Mouse (Mus musculus) lung, postnatal 4 days (tissue): ENCODE data around the gene Ndufc2.

Experiments used
- DNase-seq, 2 experiments: peaks; one replicate each; pipeline ENCODE4 v3.0.0; 2021

The Ndufc2 gene

DNA sequence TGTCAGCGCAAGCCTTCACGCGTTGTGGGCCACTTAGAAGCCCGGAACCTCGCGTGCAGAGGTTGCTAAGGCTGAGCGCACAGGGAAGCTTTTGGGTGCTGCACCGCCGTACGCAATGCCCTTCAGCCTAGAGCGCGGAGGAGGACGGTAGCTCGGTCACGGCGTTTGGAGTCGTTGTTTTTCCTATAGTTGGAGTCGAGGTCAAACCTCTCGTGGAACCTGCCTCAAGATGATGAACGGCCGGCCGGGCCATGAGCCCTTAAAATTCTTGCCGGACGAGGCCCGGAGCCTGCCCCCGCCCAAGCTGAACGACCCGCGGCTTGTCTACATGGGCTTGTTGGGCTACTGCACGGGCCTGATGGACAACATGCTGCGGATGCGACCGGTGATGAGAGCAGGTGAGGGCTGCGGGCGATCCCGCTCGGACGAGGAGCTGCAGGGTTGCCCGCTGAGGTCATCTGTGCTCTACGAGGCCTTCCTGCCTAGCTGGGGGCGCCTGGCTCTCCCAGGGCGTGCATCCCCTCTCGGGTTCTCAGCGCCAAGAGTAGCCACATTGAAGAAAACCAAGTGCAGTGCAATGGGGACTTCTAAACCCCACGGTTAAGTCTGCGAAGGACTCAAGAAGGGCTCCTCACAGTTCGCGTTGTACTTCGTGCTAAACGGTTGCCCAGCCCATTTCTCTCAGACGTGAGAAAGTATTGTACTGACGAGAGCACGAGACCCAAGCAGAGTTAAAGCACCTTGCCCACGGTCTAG lies at the start of gene Ndufc2:
TSS of gene Ndufc2 (plus strand) at position 44 of the 756 bp plus-strand sequence.
- DNase-seq: peak; percentile 85

DNA sequence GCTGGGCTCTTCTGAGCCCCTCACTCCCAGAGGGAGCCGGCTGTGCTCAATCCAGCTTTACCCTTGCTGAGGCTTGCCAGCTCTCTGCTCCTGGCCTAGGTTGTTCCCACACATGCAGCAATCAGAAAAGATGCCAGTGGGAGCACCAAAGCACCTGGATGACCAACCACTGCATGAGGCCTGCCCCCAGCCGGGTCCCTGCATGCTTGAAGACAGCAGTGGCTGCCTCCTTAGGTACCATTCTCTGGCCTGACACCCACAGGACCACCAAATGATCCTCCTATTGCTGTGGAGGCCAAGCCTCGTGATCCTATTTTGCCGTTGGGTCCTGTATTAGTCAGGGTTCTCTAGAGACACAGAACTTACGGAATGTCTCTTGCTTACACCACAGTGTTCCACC lies 48.9 kb upstream of the Ndufc2 start:
- no peak for DNase-seq

DNA sequence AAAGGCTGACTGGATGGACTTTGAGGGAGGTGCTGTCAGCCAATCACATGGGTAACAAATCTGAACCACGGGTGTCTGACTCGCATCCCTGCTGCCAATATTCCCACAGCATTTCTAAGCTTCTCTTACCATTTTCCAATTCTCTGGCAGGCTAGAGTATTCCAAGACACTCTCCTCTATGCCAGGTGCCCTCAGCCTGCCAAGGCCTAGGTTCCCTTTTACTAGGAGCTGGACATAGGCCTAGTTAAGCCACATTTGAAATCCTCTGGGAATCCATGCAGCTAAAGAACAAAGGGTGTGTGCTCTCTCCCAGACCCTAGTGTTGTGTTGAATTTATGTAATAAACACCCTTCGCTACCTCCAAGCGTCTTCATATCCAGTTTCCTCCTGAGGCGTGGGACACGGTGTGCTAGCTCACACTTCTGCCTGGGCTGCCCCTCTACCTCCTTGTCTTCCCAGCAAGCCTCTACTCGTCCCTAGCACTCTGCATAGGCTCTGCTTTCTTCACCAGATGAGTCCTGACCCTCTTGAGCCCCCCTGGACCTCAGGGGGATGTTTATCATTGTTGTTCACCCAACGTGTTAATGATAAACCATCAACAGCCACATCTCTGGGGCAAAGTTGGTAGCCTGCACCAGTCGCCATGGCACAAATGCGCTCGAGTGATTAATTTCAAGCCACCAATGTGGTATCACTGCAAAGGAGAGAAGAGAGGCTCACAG lies 47.9 kb upstream of the Ndufc2 start:
- DNase-seq: no peak

DNA sequence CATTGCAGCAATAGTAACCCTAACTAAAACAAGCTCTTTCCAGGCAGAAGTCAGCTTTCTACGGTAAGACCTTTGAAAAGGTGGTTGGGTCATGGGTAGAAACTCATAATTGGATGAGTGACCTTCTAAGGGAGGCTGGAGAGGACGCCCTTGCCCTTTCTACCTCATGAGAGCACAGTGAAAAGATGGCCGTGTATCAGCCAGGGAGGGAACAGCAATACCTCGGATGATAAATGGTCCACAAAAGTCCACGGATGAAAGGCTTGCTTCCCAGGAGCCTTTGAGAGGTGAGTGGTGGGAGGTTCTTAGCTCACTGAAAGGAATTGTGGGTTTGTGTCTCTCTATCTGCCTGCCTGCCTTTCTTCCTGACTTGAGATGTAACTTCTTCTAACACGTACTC lies 46.4 kb upstream of the Ndufc2 start:
- no peak for DNase-seq

DNA sequence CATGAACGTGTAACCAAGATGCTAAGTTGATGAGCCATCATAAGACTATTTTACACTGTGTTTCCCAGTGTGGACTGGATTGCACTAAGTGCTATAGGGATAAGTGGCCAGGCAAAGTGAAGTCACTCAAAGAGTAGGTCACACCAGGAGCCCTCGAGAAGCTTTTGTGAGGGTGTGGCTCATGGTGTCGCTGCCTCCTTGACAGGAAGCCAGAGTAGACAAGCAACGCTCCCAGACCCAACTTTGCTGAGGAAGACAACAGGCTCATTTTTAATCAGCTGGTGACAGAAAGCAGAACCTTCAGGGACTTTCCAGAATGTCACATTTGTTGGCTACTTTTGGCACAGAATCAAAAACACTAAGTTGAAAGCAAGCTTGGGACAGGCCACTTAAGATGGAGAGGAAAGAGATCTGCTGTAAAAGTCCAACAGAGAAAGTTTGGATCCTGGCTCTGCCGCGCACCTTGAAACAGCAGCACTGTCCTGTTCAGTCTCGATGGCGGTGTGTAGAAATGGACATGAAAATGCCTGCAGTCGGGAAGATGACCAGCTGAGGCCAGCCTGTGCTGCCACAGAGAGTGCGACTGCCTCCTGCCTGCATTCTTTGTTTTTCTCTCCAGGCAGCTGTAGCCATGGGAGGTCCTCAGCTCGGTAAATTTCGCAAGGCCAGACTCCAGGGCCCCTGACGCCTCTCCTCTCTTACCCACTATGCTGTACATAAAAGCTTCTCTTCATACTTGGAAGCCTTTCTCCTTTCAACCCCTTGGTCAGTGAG lies 44.5 kb upstream of the Ndufc2 start:
- peak; percentile 59 to 68 for DNase-seq

DNA sequence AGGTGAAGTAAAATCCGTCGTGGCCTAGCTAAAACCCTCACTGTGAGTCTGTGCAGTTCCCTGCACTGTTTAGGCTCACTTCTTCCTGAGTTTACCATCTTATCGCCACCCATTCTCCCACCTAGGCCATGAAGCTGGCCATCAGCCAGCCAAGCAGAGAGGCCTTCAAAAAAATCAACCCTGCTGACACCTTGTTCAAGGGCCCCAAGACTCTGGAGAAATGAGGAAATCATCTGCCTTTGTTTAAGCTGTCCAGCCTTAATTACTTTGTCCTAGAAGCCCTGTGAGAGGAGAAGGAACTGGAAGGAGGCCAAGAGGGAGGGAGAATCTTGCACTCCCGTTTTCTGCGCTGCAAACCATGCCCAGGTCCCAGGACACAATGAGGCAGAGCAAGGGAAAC lies 43.5 kb upstream of the Ndufc2 start:
- DNase-seq: peak; percentile 34 to 76

DNA sequence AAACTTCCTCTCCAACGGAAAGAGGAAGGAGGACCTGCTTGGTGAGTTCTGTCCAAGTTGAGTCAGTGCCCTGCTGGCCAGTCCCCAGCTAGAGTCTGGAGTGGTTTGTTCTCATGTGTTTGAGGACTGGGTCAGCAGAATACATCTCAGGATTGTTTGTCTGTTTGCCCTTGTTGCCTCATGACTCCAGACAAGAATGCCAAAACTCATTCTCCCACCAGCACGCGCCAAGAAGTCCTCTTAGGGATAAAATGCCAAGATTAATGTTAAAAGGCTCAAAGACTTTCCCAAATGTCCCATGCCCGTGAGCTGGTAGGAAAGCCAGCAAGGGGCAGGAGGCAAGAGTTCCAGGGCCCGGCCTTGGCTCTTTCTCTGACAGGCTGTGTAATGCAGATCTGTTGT lies 42.9 kb upstream of the Ndufc2 start:
- peak; percentile 70 to 87 for DNase-seq

DNA sequence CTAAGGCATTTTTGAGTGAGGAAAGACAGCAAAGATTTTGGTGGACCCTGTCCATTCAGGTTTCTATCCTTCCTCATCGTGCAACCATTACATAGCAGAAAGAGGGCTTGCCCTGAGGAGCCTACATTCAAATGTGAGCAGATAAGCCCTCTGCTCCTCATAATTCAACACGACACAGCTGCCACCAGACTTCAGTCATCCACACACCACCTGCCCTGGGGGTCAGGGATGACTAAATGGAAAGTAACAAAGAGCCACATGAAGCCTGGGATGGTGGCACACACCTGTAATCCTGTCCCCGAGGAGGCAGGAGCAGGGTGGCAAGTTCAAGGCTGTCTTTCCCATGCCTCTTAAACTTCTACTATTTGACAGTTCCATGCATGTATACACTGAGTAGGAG lies 42.0 kb upstream of the Ndufc2 start:
- no peak for DNase-seq

DNA sequence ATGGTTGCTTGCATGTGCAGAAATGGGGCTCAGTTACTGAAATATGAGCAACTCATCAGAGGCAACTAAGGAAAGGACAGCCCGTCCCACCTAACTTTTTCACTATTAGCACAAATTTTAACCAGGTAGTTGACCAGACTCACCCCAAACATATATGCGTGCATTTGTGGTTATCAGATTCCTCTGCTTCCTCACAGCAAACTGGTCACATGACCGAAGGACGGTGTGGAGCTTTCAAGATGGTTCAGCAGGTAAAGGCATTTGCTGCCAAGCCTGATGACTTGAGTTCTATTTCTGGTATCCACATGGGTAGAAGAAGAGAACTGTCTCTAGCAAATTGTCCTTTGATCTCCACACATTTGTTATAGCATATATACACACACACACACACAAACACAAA lies 41.5 kb upstream of the Ndufc2 start:
- no peak for DNase-seq

DNA sequence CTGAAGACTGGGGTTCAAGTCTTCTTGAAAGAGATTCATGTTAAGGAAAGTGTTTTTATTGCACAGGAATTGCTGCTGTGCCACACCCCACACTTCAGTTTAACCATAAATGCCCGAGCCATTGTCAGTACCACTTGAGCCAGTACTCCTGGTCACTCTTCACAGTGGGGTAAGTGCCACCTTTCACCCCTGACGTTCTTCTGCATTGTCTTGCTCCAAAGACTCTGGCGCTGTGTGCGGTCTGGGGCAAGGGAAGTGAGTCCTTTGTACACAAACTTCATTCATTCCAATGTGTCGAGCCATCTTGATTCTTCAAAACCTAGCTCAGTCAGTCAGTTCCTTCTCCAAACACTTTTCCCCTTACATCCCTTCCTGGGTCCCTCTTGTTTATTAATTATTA lies 39.6 kb upstream of the Ndufc2 start:
- DNase-seq: no peak

DNA sequence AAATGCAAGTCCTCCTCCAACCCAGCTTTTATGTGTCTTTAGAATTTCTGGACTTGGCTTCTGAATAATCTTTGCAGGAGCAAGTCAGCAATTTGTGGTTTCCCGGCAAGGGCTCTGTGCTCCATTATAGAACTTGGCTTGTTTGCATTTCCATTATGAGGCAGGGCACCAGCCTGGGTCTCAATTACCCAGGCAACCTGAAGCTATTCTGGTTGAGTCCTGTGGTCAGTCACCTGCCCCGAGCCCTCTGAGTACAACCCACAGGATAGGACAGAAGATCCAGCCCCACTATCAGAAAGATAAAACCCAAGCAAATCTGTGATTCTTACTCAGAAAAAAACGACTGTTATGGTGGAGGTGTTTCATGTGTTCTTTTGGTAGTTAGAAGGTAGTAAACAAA lies 38.8 kb upstream of the Ndufc2 start:
- DNase-seq: no peak

DNA sequence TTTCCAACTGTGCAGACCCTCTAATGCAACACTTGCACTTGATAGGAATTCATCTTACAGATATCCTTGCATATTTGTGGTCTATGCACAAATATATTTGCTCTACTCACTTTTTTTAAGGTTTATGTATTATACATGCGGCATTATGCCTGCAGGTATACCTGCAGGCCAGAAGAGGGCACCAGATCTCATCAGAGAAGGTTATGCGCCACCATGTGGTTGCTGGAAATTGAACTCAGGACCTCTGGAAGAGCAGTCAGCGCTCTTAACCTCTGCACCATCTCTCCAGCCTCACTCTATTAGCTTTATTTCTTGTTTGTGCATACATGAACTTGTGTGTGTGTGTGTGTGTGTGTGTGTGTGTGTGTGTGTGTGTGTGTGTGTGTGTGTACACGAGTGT lies 38.3 kb upstream of the Ndufc2 start:
- DNase-seq: peak; percentile 36 to 64

DNA sequence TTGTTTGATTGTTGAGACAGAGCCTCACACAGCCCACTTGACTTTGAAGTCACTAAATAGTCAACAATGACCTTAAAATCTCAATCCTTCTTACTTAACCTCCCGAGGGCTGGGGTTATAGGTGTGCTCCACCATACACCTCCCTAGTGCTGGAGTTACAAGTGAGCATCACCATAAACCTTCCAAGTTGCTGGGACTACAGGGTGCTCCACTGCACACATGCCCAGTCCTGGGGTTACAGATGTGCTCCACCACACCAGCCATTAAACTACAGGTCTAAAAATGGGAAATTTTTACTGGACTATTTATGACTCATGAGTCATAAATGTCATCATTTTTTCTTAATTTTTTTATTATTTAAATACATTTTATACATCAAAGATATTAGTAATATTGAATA lies 33.9 kb upstream of the Ndufc2 start:
- DNase-seq: no peak

DNA sequence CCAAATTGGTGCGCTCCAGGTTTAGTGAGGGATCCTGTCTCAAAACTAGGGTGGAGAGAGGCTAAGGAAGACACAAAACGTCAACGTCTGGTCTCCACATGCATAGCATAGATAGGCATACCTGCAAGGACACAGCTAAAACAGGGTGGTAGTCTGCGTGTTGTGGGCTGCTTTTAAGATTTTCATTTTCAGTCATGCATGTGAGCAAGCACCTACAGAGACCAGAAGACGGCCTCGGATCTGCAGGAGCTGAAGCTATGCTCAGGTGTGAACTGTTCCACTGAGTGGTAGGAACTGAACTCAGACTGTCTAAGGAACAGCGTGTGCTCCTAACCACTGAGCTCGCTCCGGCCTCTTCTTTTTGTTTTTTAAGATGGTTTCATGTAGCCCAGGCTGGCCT lies 24.7 kb upstream of the Ndufc2 start:
- DNase-seq: no peak

DNA sequence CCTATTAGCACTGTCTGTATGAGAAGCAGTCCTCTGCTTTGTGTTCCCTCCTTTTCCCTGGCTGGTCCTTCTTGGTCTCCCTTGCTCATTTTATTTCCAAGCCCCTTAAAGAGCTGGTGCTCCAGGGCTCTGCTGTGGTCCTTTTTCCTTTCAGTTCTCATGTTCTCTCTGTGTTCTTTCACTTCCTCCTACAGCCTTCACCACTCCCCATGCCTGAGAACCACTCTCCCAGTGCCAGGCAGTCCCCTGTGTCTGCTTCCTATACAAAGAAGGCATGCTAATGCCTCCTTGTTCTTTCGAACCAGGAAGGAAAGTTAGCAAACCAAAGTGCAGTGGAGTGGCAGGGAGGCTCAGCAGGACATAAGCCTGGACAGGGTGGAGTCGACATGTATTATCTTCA lies 23.9 kb upstream of the Ndufc2 start:
- no peak for DNase-seq

DNA sequence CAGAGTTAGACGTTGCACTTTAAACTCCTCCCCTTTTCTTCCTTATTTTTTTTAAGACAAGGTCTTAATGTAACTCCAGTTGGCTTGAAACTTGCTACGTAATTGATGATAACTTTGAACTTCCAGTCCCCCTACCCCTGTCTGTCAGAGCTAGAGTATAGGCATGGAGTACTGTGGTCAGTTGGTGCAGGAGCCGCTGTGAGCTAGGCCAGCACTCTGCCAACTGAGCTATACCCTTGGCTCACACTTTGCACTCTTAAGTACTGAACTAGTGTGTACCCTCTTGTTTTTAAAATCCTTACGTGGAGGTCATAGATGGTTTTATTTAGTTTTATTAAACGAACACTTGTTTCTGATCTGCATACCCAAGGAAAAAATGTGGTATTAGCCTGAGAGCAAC lies 20.5 kb upstream of the Ndufc2 start:
- no peak for DNase-seq

DNA sequence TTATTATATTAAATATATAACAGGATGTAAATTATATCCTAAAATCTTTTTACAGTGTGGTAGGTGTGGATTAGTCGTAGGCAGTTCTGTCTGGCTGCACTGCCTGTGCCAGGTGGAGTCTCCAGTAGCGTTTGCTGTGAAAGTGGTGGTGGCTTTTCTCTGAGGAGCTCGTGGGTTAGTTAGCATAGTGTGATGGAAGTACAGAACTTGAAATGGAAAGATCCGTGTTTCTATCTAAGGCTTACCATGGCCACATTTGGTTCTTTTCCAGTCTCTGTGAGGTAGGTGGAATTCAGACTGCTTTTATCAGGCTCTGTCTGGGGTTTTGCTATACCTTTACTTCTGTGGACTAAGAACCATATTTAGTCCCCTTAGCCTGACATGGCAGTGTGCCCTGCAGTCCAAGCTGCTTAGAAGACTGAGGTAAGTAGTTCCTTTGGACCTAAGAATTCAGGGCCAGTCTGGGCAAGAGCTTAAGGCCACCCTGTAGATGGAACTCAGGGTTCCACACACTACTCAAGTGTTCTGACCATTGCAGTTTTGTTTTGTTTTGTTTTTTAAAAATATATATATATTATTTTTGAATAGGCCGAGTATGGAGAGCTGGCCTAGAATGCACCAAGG lies 19.2 kb upstream of the Ndufc2 start:
- no peak for DNase-seq

DNA sequence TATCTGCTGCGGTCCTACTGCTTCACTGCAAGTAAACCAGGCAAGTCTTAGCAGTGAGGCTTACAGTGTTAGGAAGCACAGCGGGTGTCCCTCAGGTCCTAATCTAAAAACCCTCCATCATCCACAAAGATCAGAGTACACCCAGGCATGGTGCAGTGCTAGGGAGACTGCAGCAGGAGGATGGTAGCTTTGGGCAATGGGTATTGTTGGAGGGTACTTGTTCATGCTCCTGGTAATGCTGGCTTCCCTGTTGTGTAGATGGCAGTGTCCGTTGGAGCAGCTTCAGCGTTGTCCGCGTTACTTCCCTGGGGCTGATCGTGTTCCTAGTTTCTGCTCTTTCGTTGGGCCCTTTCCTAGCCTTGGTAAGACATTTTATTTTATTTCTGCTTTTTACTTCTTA lies 17.1 kb upstream of the Ndufc2 start:
- DNase-seq: no peak

DNA sequence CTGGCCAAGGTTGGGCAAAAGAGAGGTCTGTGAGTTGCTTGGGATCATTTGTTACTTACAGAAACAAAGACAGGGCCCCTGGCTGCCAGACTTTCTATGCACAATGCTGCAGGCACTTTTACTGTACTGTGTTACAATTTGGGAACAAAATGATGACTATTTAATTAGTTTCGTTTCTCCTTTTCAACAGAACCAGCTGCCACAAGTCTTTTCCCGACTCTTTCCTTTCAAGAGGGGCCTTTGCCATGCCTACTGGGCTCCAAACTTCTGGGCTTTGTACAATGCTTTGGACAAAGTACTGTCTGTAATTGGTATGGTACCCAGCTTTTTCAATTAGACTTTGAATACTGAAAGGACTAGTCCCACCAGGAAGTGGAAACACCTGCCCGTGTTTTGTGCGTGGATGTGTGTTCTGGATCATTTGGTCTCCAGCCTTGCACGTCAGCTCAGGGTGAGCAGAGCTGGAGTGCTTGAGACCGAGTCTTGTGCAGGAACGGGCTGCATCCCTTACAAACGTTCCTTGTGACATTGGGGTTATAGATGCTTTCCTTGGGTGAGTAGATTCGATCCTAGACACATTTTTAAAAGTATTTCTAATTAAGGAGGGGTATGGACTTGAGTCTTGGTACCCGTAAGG lies 16.2 kb upstream of the Ndufc2 start:
- no peak for DNase-seq

DNA sequence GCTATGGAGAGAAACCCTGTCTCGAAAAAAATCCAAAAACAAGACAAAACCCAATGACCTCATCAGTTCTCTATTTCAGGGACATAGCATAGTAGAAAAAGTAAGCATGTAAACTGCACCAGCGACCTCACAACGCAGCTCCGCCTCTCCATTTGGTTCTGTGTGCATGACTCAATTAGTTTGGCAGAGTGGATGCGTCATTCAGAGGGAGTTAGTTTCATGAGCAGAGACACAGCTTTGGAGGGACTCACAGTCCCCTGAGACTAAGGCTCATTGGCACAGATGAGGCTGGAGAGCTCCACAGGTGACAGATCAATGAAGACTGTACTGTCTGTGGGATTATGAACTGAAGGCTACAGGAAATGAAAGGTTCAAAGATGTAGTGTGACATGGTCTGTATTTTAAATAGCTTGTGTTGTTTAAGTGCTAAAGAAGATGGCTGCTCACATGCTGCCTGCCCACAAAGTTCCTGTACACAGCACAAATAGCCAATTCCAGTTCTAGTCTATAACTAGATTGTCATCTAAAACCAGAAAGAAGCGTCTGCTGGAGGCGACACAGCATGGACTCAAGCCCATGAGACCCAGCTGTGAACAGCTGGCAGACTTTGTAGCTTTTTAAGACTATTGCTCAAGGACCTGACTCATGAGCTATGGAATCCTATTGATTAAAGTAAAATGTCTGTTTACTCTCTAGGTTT lies 13.5 kb upstream of the Ndufc2 start:
- DNase-seq: peak; percentile 24 to 70

DNA sequence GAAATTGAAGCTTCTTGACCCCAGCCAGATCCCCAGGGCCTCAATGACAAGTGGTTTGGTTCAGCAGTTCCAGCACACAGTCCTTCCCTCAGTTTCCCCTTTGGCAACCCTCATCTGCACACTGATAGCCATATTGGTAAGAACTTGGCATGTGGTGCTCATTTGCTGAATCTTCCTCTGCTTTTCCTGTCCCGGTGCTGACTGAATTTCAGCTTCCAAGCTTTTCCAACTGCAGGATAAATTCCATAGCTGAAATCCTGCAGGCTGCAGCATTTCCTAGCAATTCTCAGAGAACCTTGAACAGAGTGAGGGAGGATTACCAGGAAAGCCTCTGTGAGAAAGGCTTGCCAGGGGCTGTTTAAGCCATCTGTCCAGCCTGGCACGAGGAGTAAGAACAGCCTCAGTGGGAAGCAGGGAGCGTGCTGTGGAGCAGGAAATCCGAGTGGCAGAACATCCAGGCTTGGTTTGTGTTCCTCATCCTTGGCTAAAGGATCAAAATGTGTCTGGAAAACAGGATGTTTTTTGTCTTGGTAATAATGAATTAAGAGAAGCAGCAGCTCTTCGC lies 12.9 kb upstream of the Ndufc2 start:
- peak in 1 of 2 experiments; percentile 32 for DNase-seq
